Mouse (Mus musculus): ENCODE data around the gene Ugdh. TPM values are rescaled to one million over a fixed set of nuclear protein-coding genes. Genes with fewer than 3 reads are reported as not detected.
A peak's percentile ranks its signal among the peaks of the same experiment; 100 is the strongest.

The Ugdh gene
- polyA plus RNA-seq, 1 experiment, result 10.7 TPM

DNA sequence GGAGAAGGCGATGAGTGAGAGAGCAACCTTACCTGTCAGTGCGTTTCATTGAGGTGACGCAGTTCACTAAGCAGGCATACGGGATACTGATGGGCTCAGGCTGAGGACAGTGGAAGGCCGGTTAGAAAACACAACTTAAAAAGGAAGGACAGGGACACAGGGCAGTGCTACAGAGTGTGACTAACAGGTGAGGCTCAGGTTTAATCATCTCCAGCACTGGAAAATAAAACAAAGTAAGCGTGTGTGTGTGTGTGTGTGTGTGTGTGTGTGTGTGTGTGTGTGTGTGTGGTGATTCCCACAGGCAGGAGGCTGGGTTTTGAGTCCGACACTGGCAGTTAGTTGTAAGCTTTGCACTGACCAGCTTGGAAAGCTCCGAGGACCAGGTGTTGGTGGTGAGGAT lies 12.9 kb downstream of the Ugdh start:
- DNase-seq, result no peak
- H3K27ac ChIP-seq (ENCODE audit: control insufficient read depth, insufficient read depth, low read length), result no peak overlapping the region
- H3K4me1 ChIP-seq (replicated peaks; ENCODE audit: control insufficient read depth, insufficient read depth, low read length), result no peaks in the 10 kb centered on the region
- H3K4me3 ChIP-seq (ENCODE audit: control insufficient read depth, insufficient read depth, low read length), result no peak overlapping the region
- TF ChIP-seq POLR2A (IDR thresholded peaks at IDR 0.05; ENCODE audit: control insufficient read depth, extremely low read depth, insufficient read depth, low read length, poor library complexity) (no peak), CTCF (IDR thresholded peaks at IDR 0.05; ENCODE audit: borderline replicate concordance, control insufficient read depth, extremely low read depth, insufficient read depth, low read length, poor library complexity) (no peak)
- no peaks in the 10 kb centered on the region for H3K36me3 ChIP-seq (ENCODE audit: control insufficient read depth, insufficient read depth, low read length)
- 95% methylated on average over 8 of the region's 8 CpGs for WGBS
- no peaks in the 10 kb centered on the region for H3K27me3 ChIP-seq (ENCODE audit: control insufficient read depth, insufficient read depth, low read length)

DNA sequence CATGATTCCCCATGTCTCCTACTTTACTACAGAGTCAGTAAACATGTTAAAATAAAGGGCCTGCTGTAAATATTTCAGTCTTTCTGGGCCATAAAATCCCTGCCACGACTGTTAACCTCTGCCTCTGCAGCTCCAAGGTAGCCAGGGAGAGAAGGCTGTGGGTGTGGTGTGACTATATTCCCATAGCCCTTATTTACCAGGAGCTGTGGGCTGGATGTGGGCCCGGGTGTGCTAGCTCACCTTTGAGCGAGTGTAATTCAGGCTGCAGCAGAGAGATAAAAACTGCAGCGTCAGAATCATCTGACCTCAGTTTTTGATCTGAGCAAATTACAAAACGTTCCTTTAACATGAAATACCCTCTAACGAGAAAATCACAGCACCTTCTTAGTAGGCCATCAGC lies 14.9 kb downstream of the Ugdh start:
- WGBS, result 82% methylated on average over 6 of the region's 6 CpGs
- Histone ChIP-seq H3K4me1 (replicated peaks; ENCODE audit: control insufficient read depth, insufficient read depth, low read length) (no peaks in the 10 kb centered on the region), H3K27me3 (ENCODE audit: control insufficient read depth, insufficient read depth, low read length) (no peaks in the 10 kb centered on the region), H3K36me3 (ENCODE audit: control insufficient read depth, insufficient read depth, low read length) (peaks cover 8% of the 10 kb centered on the region; the same call in 1 of the 2 replicates), H3K27ac (ENCODE audit: control insufficient read depth, insufficient read depth, low read length) (no peak overlapping the region), H3K4me3 (ENCODE audit: control insufficient read depth, insufficient read depth, low read length) (no peak overlapping the region)
- DNase-seq, result no peak
- no peak for TF ChIP-seq POLR2A (IDR thresholded peaks at IDR 0.05; ENCODE audit: control insufficient read depth, extremely low read depth, insufficient read depth, low read length, poor library complexity)
- TF ChIP-seq CTCF (IDR thresholded peaks at IDR 0.05; ENCODE audit: borderline replicate concordance, control insufficient read depth, extremely low read depth, insufficient read depth, low read length, poor library complexity), result no peak

DNA sequence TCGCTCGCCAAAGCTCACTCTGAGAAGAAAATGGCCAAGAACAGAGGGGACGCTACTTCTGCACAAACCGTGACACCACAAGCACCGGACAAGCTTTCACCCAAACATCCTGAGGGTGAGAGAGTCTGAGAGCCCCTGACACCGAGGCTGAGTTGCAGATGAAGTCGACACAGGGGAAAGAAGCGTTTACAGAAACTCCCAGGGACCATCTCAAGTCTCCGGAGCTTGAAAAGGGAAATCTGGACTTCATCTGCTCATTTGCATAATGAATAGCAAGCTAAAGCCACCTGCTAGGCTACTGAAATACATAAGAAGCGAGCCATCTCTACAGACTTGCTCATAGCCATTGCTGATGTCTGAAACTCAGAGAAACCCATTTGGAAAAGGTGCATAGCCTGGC lies 16.6 kb downstream of the Ugdh start:
- no peak for TF ChIP-seq POLR2A (IDR thresholded peaks at IDR 0.05; ENCODE audit: control insufficient read depth, extremely low read depth, insufficient read depth, low read length, poor library complexity)
- no peak for TF ChIP-seq CTCF (IDR thresholded peaks at IDR 0.05; ENCODE audit: borderline replicate concordance, control insufficient read depth, extremely low read depth, insufficient read depth, low read length, poor library complexity)
- no peak for DNase-seq
- Histone ChIP-seq H3K36me3 (ENCODE audit: control insufficient read depth, insufficient read depth, low read length) (peaks cover 8% of the 10 kb centered on the region; the same call in 1 of the 2 replicates), H3K4me1 (replicated peaks; ENCODE audit: control insufficient read depth, insufficient read depth, low read length) (no peaks in the 10 kb centered on the region), H3K27ac (ENCODE audit: control insufficient read depth, insufficient read depth, low read length) (no peak overlapping the region), H3K27me3 (ENCODE audit: control insufficient read depth, insufficient read depth, low read length) (no peaks in the 10 kb centered on the region), H3K4me3 (ENCODE audit: control insufficient read depth, insufficient read depth, low read length) (no peak overlapping the region)
- 93% methylated on average over 10 of the region's 10 CpGs for WGBS

DNA sequence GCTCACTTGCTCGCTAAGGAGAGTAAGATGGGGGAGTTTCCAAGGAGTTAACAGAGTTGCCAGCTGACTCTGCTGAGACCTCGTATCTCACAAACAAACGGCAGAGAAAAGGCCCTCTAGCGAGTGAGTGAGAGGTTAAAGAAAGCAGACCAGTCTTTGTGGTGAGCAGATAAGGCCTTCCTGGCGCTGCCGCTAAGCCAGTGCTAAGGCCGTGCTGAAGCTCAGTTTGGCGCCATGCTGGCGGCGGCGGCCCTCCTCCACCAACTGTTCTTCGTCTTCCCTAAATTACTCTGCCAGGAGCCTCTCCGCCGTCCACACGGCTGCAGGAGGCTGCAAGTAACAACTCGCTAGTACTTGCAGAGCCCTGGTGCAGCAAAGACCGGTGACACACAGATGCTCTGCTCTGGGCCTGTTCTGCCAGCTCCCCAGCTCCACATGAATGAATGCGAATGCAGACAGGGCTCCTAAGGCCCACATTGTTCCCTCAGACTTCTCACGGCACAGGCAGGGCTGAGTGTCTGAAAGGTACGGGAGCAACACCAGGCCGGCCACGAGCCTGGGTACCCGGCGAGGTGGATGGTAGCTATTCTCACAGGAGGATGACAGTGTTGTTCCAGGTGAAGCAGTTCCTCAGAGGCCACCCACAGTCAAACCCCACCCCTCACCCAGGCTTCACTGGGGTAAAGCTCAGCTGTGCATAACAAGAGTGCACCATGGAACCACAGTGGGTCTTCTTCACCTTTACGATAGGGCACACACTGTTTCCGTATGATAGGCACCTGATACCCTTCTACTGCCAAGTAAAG lies 19.9 kb downstream of the Ugdh start:
- no peak for DNase-seq
- no peak for TF ChIP-seq CTCF (IDR thresholded peaks at IDR 0.05; ENCODE audit: borderline replicate concordance, control insufficient read depth, extremely low read depth, insufficient read depth, low read length, poor library complexity)
- TF ChIP-seq POLR2A (IDR thresholded peaks at IDR 0.05; ENCODE audit: control insufficient read depth, extremely low read depth, insufficient read depth, low read length, poor library complexity), result no peak
- Histone ChIP-seq H3K4me3 (ENCODE audit: control insufficient read depth, insufficient read depth, low read length) (no peak overlapping the region), H3K27me3 (ENCODE audit: control insufficient read depth, insufficient read depth, low read length) (no peaks in the 10 kb centered on the region), H3K36me3 (ENCODE audit: control insufficient read depth, insufficient read depth, low read length) (peaks cover 8% of the 10 kb centered on the region; the same call in 1 of the 2 replicates), H3K27ac (ENCODE audit: control insufficient read depth, insufficient read depth, low read length) (no peak overlapping the region), H3K4me1 (replicated peaks; ENCODE audit: control insufficient read depth, insufficient read depth, low read length) (no peaks in the 10 kb centered on the region)
- WGBS, result 86% methylated on average over 26 of the region's 26 CpGs

DNA sequence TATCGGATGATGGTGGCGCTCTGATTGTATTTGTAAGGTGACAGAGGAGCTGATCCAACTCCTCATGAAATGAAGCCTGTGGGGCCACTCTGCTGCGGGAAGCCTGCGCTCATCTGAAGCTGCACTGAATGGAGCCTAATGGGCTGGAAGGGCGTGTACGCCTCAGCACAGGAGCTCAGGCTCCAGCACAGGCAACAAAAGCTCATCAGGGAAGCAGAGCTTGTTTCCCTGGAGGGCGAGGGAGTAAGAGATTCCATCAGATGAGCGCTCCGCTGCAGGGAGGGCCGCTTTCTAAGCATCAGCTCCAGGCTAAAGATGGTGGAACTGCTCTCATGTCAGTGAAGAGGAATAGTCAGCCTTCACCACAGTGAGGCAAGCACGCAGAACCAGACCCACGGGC lies 27.8 kb downstream of the Ugdh start:
- DNase-seq, result no peak
- H3K27me3 ChIP-seq (ENCODE audit: control insufficient read depth, insufficient read depth, low read length), result no peaks in the 10 kb centered on the region
- H3K36me3 ChIP-seq (ENCODE audit: control insufficient read depth, insufficient read depth, low read length), result peaks cover 23% of the 10 kb centered on the region
- no peak for TF ChIP-seq POLR2A (IDR thresholded peaks at IDR 0.05; ENCODE audit: control insufficient read depth, extremely low read depth, insufficient read depth, low read length, poor library complexity)
- no peak overlapping the region for H3K4me3 ChIP-seq (ENCODE audit: control insufficient read depth, insufficient read depth, low read length)
- WGBS, result 98% methylated on average over 12 of the region's 12 CpGs
- no peak overlapping the region for H3K27ac ChIP-seq (ENCODE audit: control insufficient read depth, insufficient read depth, low read length)
- no peaks in the 10 kb centered on the region for H3K4me1 ChIP-seq (replicated peaks; ENCODE audit: control insufficient read depth, insufficient read depth, low read length)

DNA sequence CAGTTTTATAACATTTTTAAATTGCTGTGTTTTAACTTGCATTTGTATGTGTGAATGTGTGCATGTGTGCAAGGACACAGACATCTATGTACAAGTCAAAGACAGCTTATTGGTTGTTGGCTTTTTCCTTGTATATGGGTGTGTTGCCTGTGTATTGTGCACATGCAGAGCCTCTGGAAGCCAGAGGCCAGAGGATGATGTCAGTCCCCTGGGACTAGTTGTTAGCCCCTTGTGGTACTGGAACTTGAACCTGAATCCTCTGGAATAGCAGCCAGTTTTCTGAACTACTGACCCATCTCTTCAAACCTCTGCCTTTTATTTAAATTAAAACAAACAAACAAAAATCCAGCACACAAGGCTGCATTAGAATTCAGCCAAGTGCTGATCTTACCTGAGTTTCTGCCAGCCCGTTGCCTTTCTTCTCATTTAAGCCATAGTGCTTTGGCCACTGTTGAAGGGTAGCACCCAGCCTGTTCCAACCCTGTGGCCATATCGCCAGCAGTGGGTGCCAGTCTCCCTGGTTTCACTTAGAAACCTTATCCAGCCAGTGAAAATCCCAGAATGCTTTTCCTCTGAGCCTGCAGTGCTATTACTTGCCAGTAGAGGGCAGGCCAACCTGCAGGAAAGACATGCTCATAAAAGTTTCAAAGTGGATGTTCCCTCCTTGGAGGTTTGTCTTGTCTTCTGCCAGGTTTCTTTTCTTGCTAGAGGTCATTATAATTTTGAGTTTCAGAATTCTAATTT lies 34.3 kb downstream of the Ugdh start:
- Histone ChIP-seq H3K27ac (ENCODE audit: control insufficient read depth, insufficient read depth, low read length) (no peak overlapping the region), H3K36me3 (ENCODE audit: control insufficient read depth, insufficient read depth, low read length) (peaks cover 41% of the 10 kb centered on the region), H3K4me3 (ENCODE audit: control insufficient read depth, insufficient read depth, low read length) (no peak overlapping the region), H3K4me1 (replicated peaks; ENCODE audit: control insufficient read depth, insufficient read depth, low read length) (no peaks in the 10 kb centered on the region), H3K27me3 (ENCODE audit: control insufficient read depth, insufficient read depth, low read length) (no peaks in the 10 kb centered on the region)
- peak; percentile 74 for DNase-seq
- 25% methylated on average over 2 of the region's 2 CpGs for WGBS
- TF ChIP-seq POLR2A (IDR thresholded peaks at IDR 0.05; ENCODE audit: control insufficient read depth, extremely low read depth, insufficient read depth, low read length, poor library complexity) (no peak), CTCF (IDR thresholded peaks at IDR 0.05; ENCODE audit: borderline replicate concordance, control insufficient read depth, extremely low read depth, insufficient read depth, low read length, poor library complexity) (peak; percentile 38; the same call in 1 of the 2 replicates)

Data from thymus, adult 2 months (tissue).